Mouse (Mus musculus) left cerebral cortex, postnatal 4 days (tissue): Measurements from ENCODE around the gene Pibf1. TPM values are rescaled to one million over a fixed set of nuclear protein-coding genes. Genes with fewer than 3 reads are reported as not detected.

Experiments used
- DNase-seq: peaks from one replicate; pipeline ENCODE4 v3.0.0-alpha.2; 2022
- intact Hi-C: fragments of 180-260 bp; cut with DNase I; formaldehyde crosslinking; loops from one replicate; pipeline ENCODE4 v1.15.1; 2025
- total RNA-seq, 2 experiments: library from RNA; stranded (reverse); gene quantifications; 2 replicates each; pipeline ENCODE4 v1.2.3; 2021

The Pibf1 gene
- total RNA-seq, 2 experiments from 2014 or later: 14.6 to 15.0 TPM

GRCm38 (mm10) chr14:99262026-99262425, 162.8 kb downstream of the Pibf1 start:
- intact Hi-C loops: no loop called here
- DNase-seq: no peak

DNA sequence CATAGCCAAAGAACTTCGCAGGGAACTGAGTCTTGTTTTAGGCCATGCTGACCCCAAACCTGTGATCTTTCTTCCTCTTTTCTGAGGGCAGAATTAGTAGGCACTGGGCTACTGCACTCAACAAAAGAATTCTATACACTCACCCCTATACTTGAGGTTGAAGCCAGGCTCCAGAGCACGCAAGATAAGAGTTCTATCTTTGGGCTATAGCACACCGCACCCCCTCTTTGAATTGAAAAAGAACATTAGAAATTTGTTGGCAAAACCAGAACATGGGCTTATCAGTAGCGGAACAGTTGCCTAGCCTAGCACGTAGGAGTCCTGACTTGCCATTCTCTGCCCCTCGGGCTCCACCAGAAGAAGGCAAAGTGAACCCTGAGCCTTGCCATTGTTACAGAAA, 164.6 kb downstream of the Pibf1 start:
- no peak for DNase-seq
- intact Hi-C loops: no loop called here

- no peak for DNase-seq
- intact Hi-C loops: no loop called here
These were observed 166.6 kb downstream of the Pibf1 start for GRCm38 (mm10) chr14:99265791-99266190.

DNA sequence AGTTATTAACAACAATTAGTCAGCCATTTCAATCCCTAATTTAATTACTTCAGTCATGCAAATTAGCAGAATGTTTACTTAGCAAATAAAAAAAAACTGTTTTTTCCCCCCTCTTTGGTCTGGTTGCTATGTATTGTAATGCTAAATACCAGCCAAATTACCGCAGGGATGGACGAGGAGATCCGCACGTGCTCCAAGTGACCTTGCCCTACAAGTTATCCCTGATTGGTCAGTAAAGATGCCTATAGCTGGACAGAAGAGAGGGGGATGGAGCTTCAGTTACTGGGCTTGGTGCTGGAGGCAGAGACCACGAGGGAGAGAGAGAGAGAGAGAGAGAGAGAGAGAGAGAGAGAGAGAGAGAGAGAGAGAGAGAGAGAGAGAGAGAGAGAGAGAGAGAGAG, 167.5 kb downstream of the Pibf1 start:
- DNase-seq: no peak
- intact Hi-C loops: no loop called here

- no peak for DNase-seq
- intact Hi-C loops: no loop called here
These were observed 174.8 kb downstream of the Pibf1 start for GRCm38 (mm10) chr14:99274056-99274455.

- intact Hi-C loops: no loop called here
- no peak for DNase-seq
These were observed 176.6 kb downstream of the Pibf1 start for GRCm38 (mm10) chr14:99275827-99276226.

GRCm38 (mm10) chr14:99278312-99278711, 179.1 kb downstream of the Pibf1 start:
- intact Hi-C loops: no loop called here
- DNase-seq: no peak

DNA sequence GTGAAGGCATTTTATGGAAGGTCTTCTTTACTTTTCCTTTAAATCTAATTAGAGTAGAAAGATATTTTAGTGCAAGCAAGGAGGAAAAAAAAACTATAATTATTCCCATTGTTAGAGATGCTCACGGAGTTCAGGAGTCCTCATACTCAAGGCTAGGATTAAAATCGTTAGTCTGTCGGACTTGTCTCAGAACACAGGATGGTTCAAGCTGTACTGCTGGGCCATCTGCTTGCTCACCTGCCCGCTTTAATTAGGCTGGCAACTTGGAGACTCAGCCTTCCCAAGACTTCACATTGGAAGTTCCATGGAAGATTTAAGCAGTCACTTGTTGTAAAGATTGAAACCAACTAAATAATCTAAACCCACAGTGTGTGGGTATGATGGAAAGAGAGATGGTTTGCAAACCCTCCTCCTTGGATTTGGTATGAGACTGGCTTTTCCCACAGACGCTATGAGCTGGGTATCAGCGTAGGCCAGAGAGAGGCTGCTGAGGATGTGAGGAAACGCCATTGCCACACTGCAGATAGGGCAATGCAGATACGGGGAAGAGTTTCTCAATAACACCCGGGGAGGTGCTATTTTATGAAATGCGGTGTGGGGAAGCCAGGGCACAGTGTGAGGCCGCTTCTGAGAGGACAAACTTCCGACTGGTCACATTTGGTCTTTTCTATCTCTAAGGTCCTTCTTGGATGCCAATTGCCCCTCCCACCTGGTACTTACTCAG, 179.7 kb downstream of the Pibf1 start:
- intact Hi-C loops: no loop called here
- DNase-seq: no peak

- intact Hi-C loops: no loop called here
- DNase-seq: no peak
These were observed 181.2 kb downstream of the Pibf1 start for GRCm38 (mm10) chr14:99280399-99280798.

- DNase-seq: no peak
- intact Hi-C loops: no loop called here
These were observed 181.7 kb downstream of the Pibf1 start for GRCm38 (mm10) chr14:99280825-99281433.

- intact Hi-C loops: no loop called here
These were observed 186.3 kb downstream of the Pibf1 start for GRCm38 (mm10) chr14:99285486-99285885.

GRCm38 (mm10) chr14:99292176-99292575, 193.0 kb downstream of the Pibf1 start:
- no peak for DNase-seq
- intact Hi-C loops: loop anchor here (10.0 kb wide), 1 partner anchor 147 kb away; no protein-coding TSS in a partner anchor

More at GRCm38 (mm10) chr14:99285486-99285885, 186.3 kb downstream of the Pibf1 start:
- DNase-seq: no peak

GRCm38 (mm10) chr14:99294424-99294823, 195.2 kb downstream of the Pibf1 start:
- DNase-seq: no peak
- intact Hi-C loops: loop anchor here (10.0 kb wide), 1 partner anchor 150 kb away; no protein-coding TSS in a partner anchor

DNA sequence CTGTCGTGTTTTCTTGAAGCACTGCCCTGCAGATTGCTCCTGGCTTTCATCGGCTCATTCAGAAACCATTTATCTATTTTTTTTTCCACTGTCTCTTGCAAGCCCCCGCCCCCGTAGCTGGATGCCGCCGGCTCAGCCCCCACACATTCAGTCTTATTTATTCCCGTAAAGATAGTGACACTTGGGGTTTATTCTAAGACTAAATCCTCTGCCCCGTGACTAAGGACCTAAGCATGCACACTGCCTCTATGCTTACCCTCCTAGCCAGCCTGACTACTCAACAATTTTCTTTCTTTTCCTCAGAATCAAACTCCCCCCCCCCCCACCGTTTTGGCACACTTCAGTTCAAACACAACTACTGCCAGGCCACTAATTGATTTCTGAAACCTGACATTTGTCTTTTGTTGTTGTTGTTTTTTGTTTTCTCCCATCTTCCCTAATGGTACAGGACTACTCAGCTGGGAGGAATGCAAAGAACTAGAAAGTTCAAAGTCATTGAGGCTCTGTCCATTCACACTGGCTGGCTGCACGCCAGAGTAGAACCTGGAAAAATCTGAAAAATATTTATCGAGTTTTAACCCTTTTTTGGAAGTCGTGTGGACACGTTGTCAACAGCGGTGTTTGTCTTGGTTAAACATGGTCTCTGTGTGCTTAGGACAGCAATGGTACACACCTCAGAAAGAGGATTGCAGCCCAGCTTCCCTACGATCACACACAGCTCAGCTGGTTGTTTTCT, 196.6 kb downstream of the Pibf1 start:
- intact Hi-C loops: loop anchor here (5.0 to 10.0 kb wide), 2 partner anchors 151 to 602 kb away; no protein-coding TSS in a partner anchor
- no peak for DNase-seq

DNA sequence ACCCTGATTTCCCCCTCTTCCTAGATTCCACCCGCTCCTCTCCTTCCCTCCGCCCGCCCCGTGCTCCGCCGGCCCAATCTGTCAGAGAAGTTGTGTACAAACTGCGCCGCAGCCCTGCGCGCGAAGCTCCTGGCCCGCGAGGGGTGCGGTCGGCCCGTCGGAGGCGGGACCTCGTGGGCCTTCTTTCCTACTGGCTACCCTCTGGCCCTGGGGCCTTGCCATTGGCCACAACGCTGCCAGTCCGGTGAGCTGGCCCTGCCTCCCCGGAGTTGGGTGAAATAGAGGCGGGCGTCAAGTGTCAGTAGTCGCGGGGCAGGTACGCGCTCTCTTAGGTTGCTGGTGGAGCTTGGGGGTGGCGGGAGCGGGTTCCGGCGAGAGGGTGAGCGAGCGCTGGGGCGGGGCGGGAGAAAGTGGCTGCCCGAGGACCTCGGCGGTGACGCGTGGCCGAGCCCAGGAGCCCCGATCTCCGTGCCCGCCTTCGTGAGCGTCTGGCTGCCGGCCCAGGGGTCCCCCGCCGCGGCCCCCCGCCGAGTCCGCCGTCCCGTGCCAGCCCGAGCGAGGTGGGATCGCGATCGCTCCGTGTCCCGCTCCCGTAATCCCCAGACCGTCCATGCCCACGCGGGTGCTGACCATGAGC, 199.3 kb downstream of the Pibf1 start, which contains the start of gene Klf5:
Gene Klf5, plus strand, starts transcription at position 307 of the 637 bp plus-strand sequence.
- peak; percentile 93 for DNase-seq
- intact Hi-C loops: loop anchor here (5.0 to 10.0 kb wide), 2 partner anchors 154 to 599 kb away; no protein-coding TSS in a partner anchor

DNA sequence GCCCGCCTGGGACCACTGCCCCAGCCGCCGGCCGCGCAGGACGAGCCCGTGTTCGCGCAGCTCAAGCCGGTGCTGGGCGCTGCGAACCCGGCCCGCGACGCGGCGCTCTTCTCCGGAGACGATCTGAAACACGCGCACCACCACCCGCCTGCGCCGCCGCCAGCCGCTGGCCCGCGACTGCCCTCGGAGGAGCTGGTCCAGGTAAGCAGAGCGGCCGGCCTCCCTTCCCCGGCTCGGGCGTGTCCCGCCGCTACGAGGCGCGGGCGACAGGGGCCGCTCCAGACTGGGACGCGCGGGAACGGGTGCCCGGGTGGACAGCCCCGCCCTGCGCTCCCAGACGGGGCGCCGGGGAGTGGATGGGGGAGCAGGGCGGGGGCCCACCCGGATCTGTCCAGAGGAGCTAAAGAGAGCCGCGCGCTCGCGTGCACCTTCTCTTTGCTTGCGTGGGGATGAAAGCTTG, 199.8 kb downstream of the Pibf1 start:
- intact Hi-C loops: loop anchor here (5.0 to 10.0 kb wide), 2 partner anchors 154 to 598 kb away; no protein-coding TSS in a partner anchor
- DNase-seq: peak; percentile 54

GRCm38 (mm10) chr14:99299701-99300191, 200.5 kb downstream of the Pibf1 start:
- no peak for DNase-seq
- intact Hi-C loops: loop anchor here (5.0 to 10.0 kb wide), 2 partner anchors 155 to 598 kb away; no protein-coding TSS in a partner anchor

- DNase-seq: no peak
- intact Hi-C loops: no loop called here
These were observed 202.2 kb downstream of the Pibf1 start for GRCm38 (mm10) chr14:99301472-99301871.
